Mouse (Mus musculus) forebrain, embryonic 10.5 days (tissue): ENCODE data around the gene Rab20. TPM values are rescaled to one million over a fixed set of nuclear protein-coding genes. Genes with fewer than 3 reads are reported as not detected.
"Not testable (repeated sequence)": the region's sequence is repeated elsewhere in the genome, so short reads cannot be mapped to it uniquely, and the experiment has no call there.

Experiments used
- DNase-seq: peaks from one replicate; pipeline ENCODE4 v3.0.0-alpha.2; 2017; ENCODE audit warnings: low spot score; ENCODE audit errors: extremely low spot score
- H3K27ac ChIP-seq: fragments of 300-500 bp; sonication (generic); 2 replicates; pipeline ENCODE4 v1.5.1; 2016; ENCODE audit warnings: mild to moderate bottlenecking
- H3K27me3 ChIP-seq: fragments of 300-500 bp; sonication (generic); 2 replicates; pipeline ENCODE4 v1.6.1; 2016; ENCODE audit warnings: mild to moderate bottlenecking; ENCODE audit not compliant: poor library complexity, severe bottlenecking
- H3K36me3 ChIP-seq: fragments of 300-500 bp; sonication (generic); replicated peaks from 2 replicates; pipeline ENCODE4 v1.6.1; 2016; ENCODE audit warnings: mild to moderate bottlenecking, moderate library complexity
- H3K4me1 ChIP-seq: fragments of 300-500 bp; sonication (generic); 2 replicates; pipeline ENCODE4 v1.6.1; 2016
- H3K4me3 ChIP-seq: fragments of 300-500 bp; sonication (generic); 2 replicates; pipeline ENCODE4 v1.5.1; 2016; ENCODE audit warnings: mild to moderate bottlenecking, moderate library complexity
- H3K9me3 ChIP-seq: fragments of 300-500 bp; sonication (generic); 2 replicates; pipeline ENCODE4 v1.6.1; 2016; ENCODE audit warnings: mild to moderate bottlenecking, moderate library complexity
- WGBS: fragments of 180-500 bp; shearing (Covaris S2); methylation state at CpG from one replicate; pipeline ENCODE4 v1.1.7; 2016; 5-methylcytosine and 5-hydroxymethylcytosine counted together
- polyA plus RNA-seq: library from polyadenylated mRNA; unstranded; fragments of >200 nt; fragmentation: Nextera tagmentation; extraction: Ambion mirVana; gene quantifications from 2 replicates; pipeline ENCODE4 v1.2.1, GENCODE M21; 2016

Gene Rab20
- polyA plus RNA-seq, 1 experiment from 2014 or later, result 1.4 TPM

DNA sequence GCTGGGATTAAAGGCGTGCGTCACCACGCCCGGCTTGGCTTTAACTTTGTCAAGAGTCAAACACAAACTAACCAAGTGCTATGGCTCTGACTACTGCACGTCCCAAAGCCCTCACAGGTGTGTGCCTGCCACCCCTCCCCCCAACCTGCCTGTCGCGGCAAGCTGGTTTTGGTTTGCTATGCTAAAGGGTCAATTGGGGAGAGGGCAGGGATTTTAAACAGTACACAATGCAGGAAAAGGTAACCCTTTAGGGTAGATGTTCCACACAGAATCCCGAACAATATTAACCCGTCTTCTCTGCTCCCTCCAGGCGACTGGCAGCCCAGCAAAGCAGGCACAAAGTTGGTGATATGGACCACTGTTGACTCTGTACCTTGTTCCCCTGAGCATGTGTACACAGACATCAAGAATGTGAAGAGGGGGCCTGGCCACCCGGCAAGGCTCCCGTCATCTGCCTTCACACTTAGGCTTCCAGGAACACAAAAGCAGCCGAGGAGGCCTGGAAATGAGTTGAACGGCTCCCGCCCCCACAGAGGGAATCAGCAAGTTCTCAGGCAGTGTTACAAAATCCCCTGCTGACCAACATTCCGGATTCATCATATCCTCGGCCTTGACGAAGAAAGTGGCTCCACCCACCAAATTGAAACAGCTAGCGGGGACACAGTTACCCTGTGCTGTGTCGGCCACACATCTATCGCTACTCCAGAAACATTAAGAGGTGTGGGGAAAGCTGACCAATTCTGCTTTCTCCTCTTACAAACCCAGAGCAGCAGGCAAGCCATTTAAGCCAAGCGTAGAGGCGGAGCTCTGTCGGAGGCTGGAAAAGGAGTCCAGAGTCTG lies 2.0 kb downstream of the Rab20 start:
- Histone ChIP-seq H3K4me1 (peaks cover 65% of the 10 kb centered on the region), H3K27ac (no peak overlapping the region), H3K27me3 (peaks cover 99% of the 10 kb centered on the region), H3K9me3 (no peaks in the 10 kb centered on the region), H3K36me3 (no peaks in the 10 kb centered on the region), H3K4me3 (peak overlapping the region; percentile 34)
- peak; percentile 54 for DNase-seq
- 2% methylated on average over 24 of the region's 24 CpGs for WGBS

DNA sequence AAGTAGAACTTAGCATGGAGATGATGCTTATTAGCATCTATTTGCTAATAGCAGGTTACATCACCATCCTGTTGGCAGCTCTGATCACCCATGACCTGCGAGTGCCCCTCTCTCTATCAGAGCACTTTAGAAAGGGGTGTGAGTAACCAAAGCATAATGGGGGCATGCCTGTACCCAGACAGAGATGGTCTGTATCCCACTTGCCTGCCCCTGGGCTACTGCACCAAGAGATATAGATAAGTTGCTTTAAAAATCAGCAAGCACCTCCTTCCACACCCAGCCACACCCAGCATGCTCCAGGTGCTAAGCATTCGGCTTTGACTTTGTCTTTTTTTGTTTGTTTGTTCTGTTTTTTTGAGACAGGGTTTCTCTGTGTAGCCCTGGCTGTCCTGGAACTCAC lies 2.6 kb downstream of the Rab20 start:
- H3K4me3 ChIP-seq, result no peak overlapping the region
- H3K27me3 ChIP-seq, result peaks cover 100% of the 10 kb centered on the region
- H3K9me3 ChIP-seq, result no peaks in the 10 kb centered on the region
- no peak overlapping the region for H3K27ac ChIP-seq
- no peak for DNase-seq
- H3K36me3 ChIP-seq, result no peaks in the 10 kb centered on the region
- WGBS, result 20% methylated on average over 2 of the region's 2 CpGs
- H3K4me1 ChIP-seq, result peaks cover 69% of the 10 kb centered on the region

DNA sequence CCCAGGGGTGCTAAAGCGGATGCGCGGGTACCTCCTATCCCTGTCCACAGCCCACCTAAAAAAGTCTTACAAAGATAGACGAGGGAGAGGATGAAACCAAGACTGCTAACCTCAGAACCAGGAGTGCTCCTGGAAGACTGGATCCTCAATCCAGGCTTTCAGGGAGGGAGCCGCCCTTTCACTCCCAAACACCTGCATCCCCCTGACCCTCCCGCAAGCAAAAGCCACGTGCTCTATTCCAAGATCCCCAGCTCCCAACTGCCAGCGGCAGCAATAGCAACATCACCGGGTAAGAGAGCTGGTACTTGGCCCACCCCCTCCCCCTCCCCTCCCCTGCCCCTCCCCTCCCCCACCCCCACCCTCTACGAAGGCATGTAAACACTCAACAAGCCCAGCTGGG lies 3.1 kb downstream of the Rab20 start:
- WGBS, result 6% methylated on average over 10 of the region's 10 CpGs
- DNase-seq, result no peak
- peaks cover 74% of the 10 kb centered on the region for H3K4me1 ChIP-seq

DNA sequence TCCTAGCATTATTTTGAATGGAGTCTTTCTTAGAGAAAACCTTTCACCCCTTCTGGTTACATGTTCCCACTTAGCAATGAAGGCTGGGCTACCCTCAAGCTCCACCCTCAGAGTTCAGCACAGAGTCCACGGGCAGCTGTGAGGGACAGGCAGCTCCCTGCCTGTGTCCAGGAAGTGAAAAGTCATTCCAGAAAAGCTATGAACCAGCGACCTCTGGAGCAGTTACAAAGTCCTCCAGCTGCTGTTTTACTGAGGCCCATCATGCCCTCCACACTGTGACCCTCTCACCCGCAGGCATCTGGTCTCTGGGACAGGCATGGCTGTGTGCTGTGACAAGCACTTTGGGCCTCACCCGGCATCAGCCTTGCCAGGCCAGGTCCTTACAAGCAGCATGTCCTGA lies 5.4 kb downstream of the Rab20 start:
- H3K9me3 ChIP-seq, result no peaks in the 10 kb centered on the region; the same call in 1 of the 2 replicates
- DNase-seq, result no peak
- 46% methylated on average over 4 of the region's 4 CpGs for WGBS
- no peak overlapping the region for H3K27ac ChIP-seq
- no peak overlapping the region for H3K4me3 ChIP-seq
- no peaks in the 10 kb centered on the region for H3K36me3 ChIP-seq
- H3K4me1 ChIP-seq, result peaks cover 64% of the 10 kb centered on the region
- H3K27me3 ChIP-seq, result peaks cover 79% of the 10 kb centered on the region

More for the DNA sequence above, 3.1 kb downstream of the Rab20 start:
- no peak overlapping the region for H3K4me3 ChIP-seq
- no peak overlapping the region for H3K27ac ChIP-seq
- H3K27me3 ChIP-seq, result peaks cover 100% of the 10 kb centered on the region
- H3K36me3 ChIP-seq, result no peaks in the 10 kb centered on the region
- H3K9me3 ChIP-seq, result no peaks in the 10 kb centered on the region

DNA sequence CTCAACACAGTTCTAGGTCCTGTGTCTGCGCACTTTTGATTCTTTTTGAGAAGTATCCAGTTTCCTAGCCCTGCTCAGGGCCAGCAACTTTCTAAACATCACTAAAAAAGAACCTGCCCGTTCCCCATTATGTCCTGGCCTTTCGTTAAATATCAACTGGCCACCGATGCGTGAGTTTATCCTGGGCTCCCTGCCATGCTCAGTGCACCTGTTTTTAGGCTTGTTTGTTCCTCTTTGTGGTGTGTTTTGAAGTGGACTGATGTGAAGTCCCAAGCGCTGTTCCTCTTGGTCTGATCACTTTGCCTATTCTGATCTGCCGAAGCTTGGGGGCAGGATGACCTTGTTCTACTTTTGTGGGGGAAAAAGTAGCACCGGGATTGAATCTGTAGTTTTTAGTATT lies 7.2 kb downstream of the Rab20 start:
- WGBS, result 38% methylated on average over 8 of the region's 8 CpGs
- Histone ChIP-seq H3K27me3 (peaks cover 61% of the 10 kb centered on the region), H3K4me3 (no peak overlapping the region), H3K27ac (no peak overlapping the region), H3K36me3 (no peaks in the 10 kb centered on the region), H3K4me1 (peaks cover 51% of the 10 kb centered on the region), H3K9me3 (peaks cover 7% of the 10 kb centered on the region; the same call in 1 of the 2 replicates)
- DNase-seq, result no peak

DNA sequence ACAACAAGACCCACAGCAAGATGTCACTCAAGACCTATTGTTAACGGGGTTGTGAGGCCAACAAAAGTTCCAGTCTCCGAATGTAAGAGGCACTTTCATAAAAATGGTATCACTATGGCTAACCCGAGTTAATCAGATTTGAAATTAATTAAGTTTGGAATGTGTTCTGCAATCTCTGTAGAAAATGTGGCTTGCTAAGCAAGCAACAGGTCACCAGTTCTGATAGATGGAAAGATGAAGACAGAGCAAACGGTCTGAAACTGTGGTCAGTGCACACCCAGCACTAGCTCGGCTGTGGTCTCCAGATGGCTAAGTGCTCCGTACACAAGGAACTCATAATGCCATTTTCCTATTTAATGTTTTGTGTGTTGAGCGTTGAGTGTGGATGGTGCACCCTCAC lies 7.8 kb downstream of the Rab20 start:
- no peak for DNase-seq
- Histone ChIP-seq H3K36me3 (no peaks in the 10 kb centered on the region), H3K4me1 (peaks cover 51% of the 10 kb centered on the region), H3K27ac (no peak overlapping the region), H3K4me3 (no peak overlapping the region), H3K27me3 (peaks cover 55% of the 10 kb centered on the region), H3K9me3 (peaks cover 7% of the 10 kb centered on the region; the same call in 1 of the 2 replicates)
- WGBS, result 78% methylated on average over 7 of the region's 7 CpGs

DNA sequence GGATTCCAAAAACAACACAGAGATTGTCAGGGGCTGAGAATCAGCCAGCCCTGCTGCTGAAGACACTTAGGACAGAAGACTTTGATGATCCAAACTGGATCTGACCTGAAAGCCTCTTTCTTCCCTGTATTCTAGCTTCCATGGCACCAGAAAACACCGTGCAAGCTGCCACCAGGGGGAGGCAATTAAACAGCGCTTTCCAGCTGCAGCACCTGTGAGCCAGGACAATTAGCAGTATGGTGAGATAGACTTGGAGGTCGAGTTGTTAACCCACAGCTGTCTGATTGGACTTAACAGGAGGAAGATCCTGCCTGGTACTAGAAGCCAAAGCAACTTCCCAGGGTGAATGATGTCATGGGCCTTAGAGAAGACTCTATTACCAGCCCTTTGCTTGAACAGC lies 9.4 kb downstream of the Rab20 start:
- Histone ChIP-seq H3K9me3 (peaks cover 7% of the 10 kb centered on the region; the same call in 1 of the 2 replicates), H3K27me3 (peaks cover 39% of the 10 kb centered on the region), H3K27ac (no peak overlapping the region), H3K36me3 (no peaks in the 10 kb centered on the region), H3K4me1 (peaks cover 49% of the 10 kb centered on the region), H3K4me3 (no peak overlapping the region)
- peak; percentile 39 for DNase-seq
- 8% methylated on average over 3 of the region's 3 CpGs for WGBS

DNA sequence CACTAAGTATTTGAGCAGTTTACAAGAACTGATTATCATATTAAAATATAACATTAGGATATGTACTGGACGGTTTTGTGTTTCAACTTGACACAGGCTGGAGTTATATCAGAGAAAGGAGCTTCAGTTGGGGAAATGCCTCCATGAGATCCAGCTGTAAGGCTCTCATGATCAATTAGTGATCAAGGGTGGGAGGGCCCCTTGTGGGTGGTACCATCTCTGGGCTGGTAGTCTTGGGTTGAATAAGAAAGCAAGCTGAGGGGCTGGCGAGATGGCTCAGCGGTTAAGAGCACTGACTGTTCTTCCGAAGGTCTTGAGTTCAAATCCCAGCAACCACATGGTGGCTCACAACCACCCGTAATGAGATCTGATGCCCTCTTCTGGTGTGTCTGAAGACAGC lies 12.0 kb downstream of the Rab20 start:
- WGBS, result 75% methylated on average over 5 of the region's 5 CpGs
- not testable (repeated sequence) for H3K36me3 ChIP-seq, DNase-seq, H3K9me3 ChIP-seq, H3K4me3 ChIP-seq
- Histone ChIP-seq H3K27me3 (peaks cover 13% of the 10 kb centered on the region; the same call in 1 of the 2 replicates), H3K27ac (peak overlapping the region; percentile 26; the same call in 1 of the 2 replicates), H3K4me1 (peaks cover 36% of the 10 kb centered on the region)

DNA sequence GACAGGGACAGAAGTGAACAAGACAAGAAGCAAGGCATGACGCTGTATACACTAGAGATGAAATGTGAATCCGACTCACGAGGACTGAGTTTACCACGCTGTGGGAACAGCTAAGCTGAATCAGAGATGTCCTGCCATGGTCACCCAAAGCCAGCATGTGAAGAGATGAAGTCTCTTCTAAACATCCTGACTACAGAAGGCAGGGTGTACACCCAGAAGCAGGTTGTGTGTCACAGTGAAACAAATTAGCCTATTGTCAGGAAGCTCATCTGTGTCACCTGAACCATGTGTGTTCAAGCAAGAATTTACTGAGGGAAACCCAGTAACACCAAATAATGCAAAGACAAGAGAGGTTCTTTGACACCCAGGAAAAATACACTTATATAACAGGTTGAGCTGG lies 12.9 kb downstream of the Rab20 start:
- 84% methylated on average over 4 of the region's 4 CpGs for WGBS
- Histone ChIP-seq H3K9me3 (peaks cover 7% of the 10 kb centered on the region; the same call in 1 of the 2 replicates), H3K4me3 (no peak overlapping the region), H3K27ac (no peak overlapping the region), H3K36me3 (no peaks in the 10 kb centered on the region), H3K4me1 (peaks cover 32% of the 10 kb centered on the region), H3K27me3 (0 out of 2 replicates have a peak, but pooled peaks cover 4% of the 10 kb centered on the region)
- no peak for DNase-seq

DNA sequence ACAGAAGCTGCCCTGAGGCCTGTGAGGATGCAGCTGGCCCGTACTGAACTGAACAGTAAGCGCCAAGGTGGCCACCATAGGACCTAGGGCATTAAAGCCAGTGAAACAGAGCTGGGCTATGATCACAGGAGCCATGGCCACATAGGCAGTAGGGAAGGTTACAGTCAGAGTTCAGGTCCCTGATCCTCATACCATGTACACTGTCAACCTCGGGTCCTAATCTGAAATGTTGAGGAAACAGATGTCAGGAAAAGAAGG lies 13.9 kb downstream of the Rab20 start:
- peaks cover 7% of the 10 kb centered on the region; the same call in 1 of the 2 replicates for H3K9me3 ChIP-seq
- WGBS, result 86% methylated on average over 3 of the region's 3 CpGs
- no peaks in the 10 kb centered on the region for H3K27me3 ChIP-seq
- no peaks in the 10 kb centered on the region for H3K36me3 ChIP-seq
- H3K4me1 ChIP-seq, result peaks cover 30% of the 10 kb centered on the region
- no peak overlapping the region for H3K27ac ChIP-seq
- no peak overlapping the region for H3K4me3 ChIP-seq
- DNase-seq, result no peak

DNA sequence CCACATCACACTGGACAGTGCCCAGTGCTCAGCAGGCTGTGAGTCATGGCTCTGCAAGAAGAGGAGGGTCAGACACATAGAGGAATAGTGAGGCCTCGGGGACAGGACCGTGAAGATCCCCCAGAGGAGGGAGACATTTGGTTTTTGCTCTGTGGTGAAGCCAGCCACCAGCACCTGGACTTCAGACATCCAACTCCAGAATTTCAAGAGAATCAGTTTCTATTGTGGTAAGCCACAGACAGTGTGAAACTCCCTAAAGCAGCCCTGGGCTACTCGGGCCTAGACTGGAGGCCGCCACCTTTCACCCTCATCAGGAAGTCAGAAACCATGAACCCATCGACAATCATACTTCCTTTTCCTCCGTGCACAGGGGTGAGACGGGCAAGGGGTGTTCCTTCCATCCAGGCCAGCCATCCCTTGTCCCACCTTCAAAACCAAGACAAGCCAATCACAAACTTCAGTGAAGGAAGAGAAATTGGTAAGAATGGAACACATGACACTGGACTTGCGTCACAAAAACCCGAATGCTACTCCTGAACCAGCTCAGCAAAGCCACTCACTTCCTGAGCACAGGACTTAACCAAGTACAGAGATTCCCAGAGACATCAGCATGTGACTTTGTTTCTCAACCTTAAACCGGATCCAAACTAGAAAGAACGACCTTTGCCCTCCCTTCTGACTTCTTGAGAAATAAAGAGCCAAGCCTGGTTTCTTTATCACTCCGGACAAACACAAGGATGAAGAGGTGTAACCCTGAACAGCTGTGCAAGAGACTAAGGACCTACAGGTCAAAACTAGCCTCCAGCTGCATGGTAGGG lies 14.4 kb downstream of the Rab20 start:
- WGBS, result 86% methylated on average over 12 of the region's 12 CpGs
- Histone ChIP-seq H3K9me3 (peaks cover 7% of the 10 kb centered on the region; the same call in 1 of the 2 replicates), H3K36me3 (no peaks in the 10 kb centered on the region), H3K27ac (no peak overlapping the region), H3K4me1 (peaks cover 26% of the 10 kb centered on the region), H3K27me3 (no peaks in the 10 kb centered on the region), H3K4me3 (no peak overlapping the region)
- DNase-seq, result no peak

DNA sequence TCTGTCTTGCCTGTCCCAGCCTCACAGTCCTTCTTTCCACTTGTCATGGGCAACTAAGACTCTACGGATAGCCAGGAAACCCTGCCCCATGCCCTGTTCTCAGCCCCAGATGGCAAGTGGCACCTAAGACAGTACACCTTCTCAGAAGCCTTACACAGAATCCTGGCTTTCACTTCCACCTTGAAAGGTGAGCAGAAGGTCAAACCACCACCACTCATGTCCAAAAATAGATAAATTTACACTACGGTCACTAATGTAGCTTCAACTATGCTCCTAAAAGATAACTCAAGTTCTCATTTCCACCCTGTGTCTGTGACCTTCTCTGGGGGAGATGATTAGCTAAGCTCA lies 15.0 kb downstream of the Rab20 start:
- H3K4me1 ChIP-seq, result peaks cover 30% of the 10 kb centered on the region
- H3K36me3 ChIP-seq, result no peaks in the 10 kb centered on the region

DNA sequence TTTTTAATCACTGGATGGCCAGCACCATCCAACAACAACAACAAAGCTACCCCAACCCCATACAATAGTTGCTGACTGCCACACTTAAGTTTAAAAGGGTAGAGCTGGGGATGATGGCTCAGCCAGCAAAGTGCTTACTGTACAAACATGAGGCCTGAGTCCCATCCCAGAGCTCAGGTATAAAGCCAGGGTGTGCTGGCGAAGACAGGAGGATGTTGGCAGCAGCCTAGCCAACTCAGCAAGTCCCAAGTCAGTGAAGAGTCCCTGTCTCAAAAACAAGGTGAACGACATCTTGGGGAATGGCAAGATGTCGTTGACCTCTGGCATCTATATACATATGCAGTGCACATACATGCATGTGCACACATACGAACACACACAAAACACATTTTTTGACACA lies 15.9 kb downstream of the Rab20 start:
- Histone ChIP-seq H3K9me3 (peaks cover 6% of the 10 kb centered on the region; the same call in 1 of the 2 replicates), H3K27me3 (no peaks in the 10 kb centered on the region), H3K27ac (no peak overlapping the region), H3K36me3 (no peaks in the 10 kb centered on the region), H3K4me1 (peaks cover 38% of the 10 kb centered on the region), H3K4me3 (no peak overlapping the region)
- no peak for DNase-seq
- 88% methylated on average over 4 of the region's 4 CpGs for WGBS

More for the DNA sequence above, 15.0 kb downstream of the Rab20 start:
- Histone ChIP-seq H3K27ac (no peak overlapping the region), H3K4me3 (no peak overlapping the region), H3K9me3 (peaks cover 7% of the 10 kb centered on the region; the same call in 1 of the 2 replicates), H3K27me3 (no peaks in the 10 kb centered on the region)
- 88% methylated on average over 2 of the region's 2 CpGs for WGBS
- DNase-seq, result no peak
